Mouse (Mus musculus): ENCODE results near the gene Cd151. TPM values are rescaled to one million over a fixed set of nuclear protein-coding genes. Genes with fewer than 3 reads are reported as not detected.

Gene Cd151
- 100 to 1,000 TPM; 280 TPM for total RNA-seq (2021)

- DNase-seq (ENCODE audit: low spot score), result peak; percentile 86
- intact Hi-C loops (cut with DNase I), result no loop called here
Observed at GRCm38 (mm10) chr7:141467230-141468030, at the start of gene Cd151. TSS of gene Cd151 (plus strand) at chr7:141467392.

GRCm38 (mm10) chr7:141417731-141418681, 49.2 kb upstream of the Cd151 start:
- no peak for DNase-seq (ENCODE audit: low spot score)

GRCm38 (mm10) chr7:141418970-141419369, 48.2 kb upstream of the Cd151 start:
- intact Hi-C loops (cut with DNase I), result no loop called here
- DNase-seq (ENCODE audit: low spot score), result no peak

More at GRCm38 (mm10) chr7:141417731-141418681, 49.2 kb upstream of the Cd151 start:
- intact Hi-C loops (cut with DNase I), result no loop called here

GRCm38 (mm10) chr7:141420030-141420702, 47.0 kb upstream of the Cd151 start:
- intact Hi-C loops (cut with DNase I), result no loop called here
- no peak for DNase-seq (ENCODE audit: low spot score)

- no peak for DNase-seq (ENCODE audit: low spot score)
- intact Hi-C loops (cut with DNase I), result no loop called here
Observed at GRCm38 (mm10) chr7:141423811-141424210, 43.4 kb upstream of the Cd151 start.

- intact Hi-C loops (cut with DNase I), result no loop called here
- no peak for DNase-seq (ENCODE audit: low spot score)
Observed at GRCm38 (mm10) chr7:141426948-141427730, 40.1 kb upstream of the Cd151 start.

GRCm38 (mm10) chr7:141428701-141429100, 38.5 kb upstream of the Cd151 start:
- intact Hi-C loops (cut with DNase I), result no loop called here
- DNase-seq (ENCODE audit: low spot score), result no peak

- no peak for DNase-seq (ENCODE audit: low spot score)
- intact Hi-C loops (cut with DNase I), result no loop called here
Observed at GRCm38 (mm10) chr7:141429310-141429709, 37.9 kb upstream of the Cd151 start, which contains the start of gene Cend1. TSS of gene Cend1 (minus strand) at chr7:141429491.

GRCm38 (mm10) chr7:141429840-141430584, 37.2 kb upstream of the Cd151 start:
- intact Hi-C loops (cut with DNase I), result no loop called here
- DNase-seq (ENCODE audit: low spot score), result no peak

GRCm38 (mm10) chr7:141430585-141431240, 36.5 kb upstream of the Cd151 start:
- intact Hi-C loops (cut with DNase I), result no loop called here
- no peak for DNase-seq (ENCODE audit: low spot score)

- no peak for DNase-seq (ENCODE audit: low spot score)
- intact Hi-C loops (cut with DNase I), result no loop called here
Observed at GRCm38 (mm10) chr7:141431434-141432185, 35.6 kb upstream of the Cd151 start.

GRCm38 (mm10) chr7:141432186-141432611, 35.0 kb upstream of the Cd151 start:
- intact Hi-C loops (cut with DNase I), result no loop called here
- DNase-seq (ENCODE audit: low spot score), result no peak

- intact Hi-C loops (cut with DNase I), result no loop called here
- DNase-seq (ENCODE audit: low spot score), result no peak
Observed at GRCm38 (mm10) chr7:141432741-141433516, 34.3 kb upstream of the Cd151 start.

GRCm38 (mm10) chr7:141433517-141434400, 33.4 kb upstream of the Cd151 start:
- intact Hi-C loops (cut with DNase I), result no loop called here
- DNase-seq (ENCODE audit: low spot score), result no peak

- no peak for DNase-seq (ENCODE audit: low spot score)
- intact Hi-C loops (cut with DNase I), result no loop called here
Observed at GRCm38 (mm10) chr7:141434464-141434863, 32.7 kb upstream of the Cd151 start.
